Mouse (Mus musculus) CD4-positive, CD25-positive, alpha-beta regulatory T cell, adult 2 months (primary cell): ENCODE results near the gene Acaca.
"Not testable (repeated sequence)": the region's sequence is repeated elsewhere in the genome, so short reads cannot be mapped to it uniquely, and the experiment has no call there.

ENCODE experiments used
- DNase-seq: peaks from one replicate; pipeline ENCODE4 v3.0.0-alpha.2; 2012; ENCODE audit warnings: low read depth, low spot score

Acaca gene

DNA sequence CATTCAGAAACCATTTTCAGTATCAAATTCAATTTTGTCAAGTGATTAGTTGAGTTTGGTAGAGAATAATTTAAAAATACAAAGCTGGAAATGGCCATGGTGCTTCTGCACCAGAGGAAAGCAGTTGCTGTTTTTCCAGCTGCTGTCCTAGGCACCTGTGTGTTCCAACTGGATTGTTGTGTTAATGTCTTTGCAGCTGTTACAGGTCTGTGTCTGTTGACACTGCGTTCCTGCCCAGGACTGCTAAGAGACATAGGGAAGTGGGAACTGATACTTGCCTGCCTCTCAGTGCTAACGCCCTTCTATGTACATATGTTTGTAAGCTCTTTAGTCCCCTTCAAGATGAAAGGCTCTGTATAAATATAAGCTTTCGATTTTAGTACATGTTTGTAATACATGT lies 203.4 kb downstream of the Acaca start:
- DNase-seq, result no peak

DNA sequence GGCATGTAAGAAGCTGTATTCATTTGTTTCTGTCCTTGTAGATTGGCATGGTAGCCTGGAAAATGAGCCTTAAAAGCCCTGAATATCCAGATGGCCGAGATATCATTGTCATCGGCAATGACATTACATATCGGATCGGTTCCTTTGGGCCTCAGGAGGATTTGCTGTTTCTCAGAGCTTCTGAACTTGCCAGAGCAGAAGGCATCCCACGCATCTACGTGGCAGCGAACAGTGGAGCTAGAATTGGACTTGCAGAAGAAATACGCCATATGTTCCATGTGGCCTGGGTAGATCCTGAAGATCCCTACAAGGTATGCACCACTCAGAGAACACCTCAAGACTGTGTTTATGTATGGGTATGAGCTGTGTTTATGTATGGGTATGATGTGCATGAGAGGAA lies 208.8 kb downstream of the Acaca start:
- DNase-seq, result not testable (repeated sequence)

DNA sequence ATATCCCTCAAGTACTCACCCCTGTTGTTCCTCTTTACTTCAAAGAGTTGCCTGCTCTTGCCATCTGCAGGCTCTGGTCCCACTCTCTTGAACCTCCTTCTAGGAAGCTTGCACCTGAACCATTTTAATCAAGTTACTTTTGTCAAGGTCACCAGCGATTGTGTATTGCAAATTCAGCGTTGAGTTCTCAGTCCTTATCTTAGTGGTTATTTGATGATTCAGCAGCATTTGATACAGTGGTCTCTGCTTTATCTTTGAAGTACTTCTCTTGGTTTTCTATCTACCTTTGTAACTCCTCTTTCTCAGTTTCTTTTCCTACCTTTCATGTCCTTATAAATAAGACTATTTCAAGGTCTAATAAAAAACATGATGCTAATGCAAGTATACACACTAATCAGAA lies 211.2 kb downstream of the Acaca start:
- no peak for DNase-seq

DNA sequence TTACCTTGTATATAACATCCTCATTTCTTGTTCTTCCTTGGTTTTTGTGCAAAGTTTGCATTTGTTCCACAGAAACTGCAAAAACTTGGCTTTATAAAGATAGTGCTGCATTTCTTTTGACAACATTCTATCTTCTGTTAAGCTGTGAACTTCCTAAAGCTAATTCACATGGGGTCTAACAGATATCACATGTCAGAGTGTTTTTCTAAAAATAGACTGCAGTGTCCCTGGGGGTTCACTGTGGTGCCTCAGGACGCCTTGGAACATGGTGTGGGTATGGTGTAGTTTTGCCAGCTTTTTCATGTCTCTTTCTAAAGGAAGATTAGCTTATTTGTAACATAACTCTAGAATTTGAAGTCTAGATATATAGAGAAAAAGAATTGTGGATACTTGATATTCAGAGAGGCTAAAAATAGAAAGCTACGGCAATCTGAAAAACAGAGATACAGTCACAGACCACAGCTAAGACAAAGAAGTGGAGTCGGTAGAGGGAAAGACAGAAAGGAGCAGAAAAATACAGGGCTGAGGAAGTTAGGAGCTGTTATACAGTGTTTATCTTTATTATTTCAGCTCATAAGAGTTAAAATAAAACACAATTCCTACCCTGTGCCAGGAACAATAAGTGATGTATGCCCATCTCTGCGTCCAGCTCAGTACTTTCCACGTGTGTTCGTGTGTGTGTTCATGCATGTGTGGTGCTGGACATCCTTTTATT lies 215.2 kb downstream of the Acaca start:
- DNase-seq, result no peak

DNA sequence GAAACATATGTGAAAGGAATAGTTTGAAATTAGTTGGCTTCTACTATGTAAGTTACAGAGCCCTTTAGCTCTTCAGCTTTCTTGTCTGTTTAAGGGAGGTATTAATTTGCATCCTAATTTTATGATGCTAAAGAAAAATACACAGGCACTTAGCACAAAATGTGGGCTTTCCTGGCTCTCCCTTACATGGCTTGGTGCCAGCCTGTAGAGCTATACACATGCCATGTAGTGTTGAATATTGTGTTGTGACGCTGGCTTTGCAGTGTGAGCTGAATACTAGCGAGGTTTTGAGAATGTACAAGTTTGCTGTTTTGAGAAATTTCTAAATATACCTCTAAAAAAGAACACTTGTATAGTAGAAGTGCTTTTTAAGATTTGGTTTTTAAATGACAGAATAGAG lies 218.3 kb downstream of the Acaca start:
- DNase-seq, result no peak

DNA sequence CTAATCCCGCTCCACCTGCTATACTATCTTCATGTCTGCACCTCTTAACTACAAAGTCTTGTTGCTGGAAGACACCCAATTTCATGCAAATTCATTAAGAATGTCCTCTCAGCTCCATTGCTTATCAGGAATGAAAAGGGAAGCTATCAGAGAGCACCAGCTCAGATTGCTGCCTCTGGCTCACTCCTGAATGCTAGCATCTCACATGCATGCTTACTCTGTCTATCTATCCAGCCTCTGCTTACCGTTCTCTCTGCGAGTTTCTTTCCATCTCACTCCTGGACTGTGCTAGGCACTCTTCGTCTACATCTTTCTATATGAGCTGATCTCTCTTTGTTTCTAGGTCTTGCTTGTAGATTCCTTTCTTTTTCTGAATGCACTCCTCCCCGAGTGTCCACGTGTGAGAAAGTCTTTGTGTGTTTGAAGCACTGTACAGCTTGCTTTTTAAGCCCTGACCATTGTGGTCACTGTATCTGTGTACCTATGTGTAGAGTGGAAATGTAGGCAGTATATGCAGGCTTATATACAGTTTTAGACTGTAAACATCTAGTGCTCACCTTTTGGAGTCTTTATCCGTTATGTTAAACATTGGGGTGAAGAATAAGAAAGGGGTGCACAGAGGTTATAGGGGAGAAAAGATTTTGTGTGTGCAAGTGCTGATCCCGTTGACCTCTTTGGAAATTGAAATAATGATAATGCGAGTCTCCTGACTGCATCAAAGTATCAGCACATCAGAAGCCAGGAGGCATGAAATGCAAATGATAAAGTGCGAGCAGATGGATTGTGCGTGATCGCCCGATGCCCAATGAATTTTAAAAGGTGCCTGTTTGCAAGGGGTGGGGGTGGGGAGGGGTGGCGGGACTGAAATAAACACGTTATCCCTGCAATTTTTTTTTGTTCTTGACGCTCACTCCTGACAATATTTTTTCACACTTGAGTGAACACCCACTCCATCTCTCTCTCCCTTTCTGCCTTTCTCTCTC lies 219.7 kb downstream of the Acaca start:
- no peak for DNase-seq

DNA sequence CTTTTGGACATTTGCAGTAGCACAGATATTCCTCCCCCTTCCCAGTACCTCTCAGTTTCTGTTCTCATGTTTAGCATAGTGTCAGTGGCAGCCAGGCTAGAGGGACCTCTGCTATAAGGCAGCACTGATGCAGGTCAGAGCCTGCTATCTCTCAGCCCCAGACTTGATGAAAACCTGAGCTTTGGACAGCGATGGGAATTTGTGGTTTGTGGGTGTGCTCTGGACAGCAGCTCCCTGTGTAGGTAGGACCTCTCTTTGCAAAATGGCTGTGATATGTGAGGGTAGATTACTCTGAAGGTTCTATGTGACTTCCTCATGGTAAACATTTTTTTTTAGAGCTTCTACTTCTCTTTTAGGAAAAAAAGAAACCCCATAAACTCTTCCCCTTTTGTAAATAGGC lies 221.7 kb downstream of the Acaca start:
- DNase-seq, result no peak

DNA sequence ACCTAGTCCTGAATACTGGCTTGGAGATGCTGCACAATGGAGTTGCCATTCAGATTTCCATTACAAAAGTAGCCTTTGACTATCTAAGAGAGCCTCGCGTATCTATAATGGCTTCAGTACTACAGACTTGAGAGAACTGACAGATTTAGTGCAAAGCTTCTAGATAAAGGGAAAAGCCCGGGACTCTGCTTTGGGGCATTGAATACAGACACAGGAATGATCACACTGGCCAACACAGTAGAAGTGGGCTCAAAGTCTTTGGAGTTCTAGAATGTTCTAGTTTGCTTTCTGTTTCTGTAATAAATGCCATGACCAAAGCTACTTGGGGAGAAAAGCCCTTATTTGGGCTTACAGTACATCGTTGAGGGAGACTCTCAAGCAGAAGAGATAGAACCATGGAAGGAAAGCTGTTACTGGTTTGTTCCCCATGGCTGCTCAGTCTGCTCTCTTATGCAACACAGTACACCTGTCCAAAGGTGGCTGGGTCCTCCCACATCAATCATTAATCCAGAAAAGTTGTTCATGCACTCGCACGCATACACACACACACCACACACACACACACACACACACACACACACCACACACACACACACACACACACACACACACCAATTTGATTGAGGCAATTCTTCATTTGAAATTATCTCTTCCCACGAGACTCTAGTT lies 223.7 kb downstream of the Acaca start:
- no peak for DNase-seq

DNA sequence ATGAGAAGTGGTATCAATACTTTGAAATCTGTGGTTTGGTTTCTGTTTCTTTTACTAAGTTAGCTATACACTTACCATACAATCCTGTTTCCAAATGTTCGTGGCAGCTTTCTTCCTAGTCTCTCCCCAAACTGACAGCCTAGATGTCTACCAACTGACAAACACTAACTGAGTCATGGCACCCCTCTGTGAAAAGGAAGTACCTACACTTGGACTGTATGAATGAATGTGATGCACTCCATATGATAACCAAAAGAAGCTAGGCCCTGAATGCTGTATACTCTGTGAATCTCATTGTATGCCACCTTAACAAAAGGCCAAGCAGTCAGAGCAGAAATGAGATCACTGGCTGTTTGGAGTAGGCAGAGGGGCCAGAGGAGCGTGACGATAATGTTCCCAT lies 227.8 kb downstream of the Acaca start:
- DNase-seq, result no peak

DNA sequence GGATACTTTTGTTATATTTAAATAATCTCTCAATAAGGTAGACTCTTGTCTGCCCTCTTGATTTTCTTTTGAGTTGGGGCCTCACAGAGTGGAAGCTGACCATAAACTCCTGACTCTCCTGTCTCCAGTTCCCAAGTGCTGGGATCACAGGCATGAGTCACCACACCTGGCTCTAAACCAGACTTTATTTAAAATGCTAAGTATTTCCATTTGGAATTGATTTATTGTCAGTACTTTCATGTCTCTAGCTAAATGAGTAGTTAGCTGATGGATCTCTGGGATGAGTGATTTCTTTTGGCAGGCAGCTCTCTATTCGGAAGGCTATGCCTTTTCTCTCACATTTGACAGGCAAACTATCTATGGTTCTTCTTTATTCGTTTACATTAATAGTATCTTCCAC lies 228.3 kb downstream of the Acaca start:
- DNase-seq, result no peak

DNA sequence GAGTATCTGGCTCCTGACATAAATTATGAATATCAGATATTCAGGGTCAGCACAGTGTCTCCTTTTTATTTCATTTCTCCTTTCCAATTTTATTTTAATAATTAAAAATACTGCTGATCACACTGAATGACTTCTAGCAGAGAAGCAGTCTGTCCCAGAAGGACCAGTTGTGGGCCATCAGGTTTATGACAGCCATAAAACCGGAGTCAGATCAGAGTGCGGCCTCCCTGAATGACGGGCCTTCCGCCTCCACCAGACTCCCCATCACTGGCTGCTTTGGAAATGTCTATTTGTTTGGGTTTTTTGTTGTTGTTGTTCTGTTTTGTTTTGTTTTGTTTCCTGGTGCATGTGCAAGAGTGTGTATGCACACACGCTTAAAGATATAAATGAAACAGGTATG lies 232.1 kb downstream of the Acaca start:
- no peak for DNase-seq

DNA sequence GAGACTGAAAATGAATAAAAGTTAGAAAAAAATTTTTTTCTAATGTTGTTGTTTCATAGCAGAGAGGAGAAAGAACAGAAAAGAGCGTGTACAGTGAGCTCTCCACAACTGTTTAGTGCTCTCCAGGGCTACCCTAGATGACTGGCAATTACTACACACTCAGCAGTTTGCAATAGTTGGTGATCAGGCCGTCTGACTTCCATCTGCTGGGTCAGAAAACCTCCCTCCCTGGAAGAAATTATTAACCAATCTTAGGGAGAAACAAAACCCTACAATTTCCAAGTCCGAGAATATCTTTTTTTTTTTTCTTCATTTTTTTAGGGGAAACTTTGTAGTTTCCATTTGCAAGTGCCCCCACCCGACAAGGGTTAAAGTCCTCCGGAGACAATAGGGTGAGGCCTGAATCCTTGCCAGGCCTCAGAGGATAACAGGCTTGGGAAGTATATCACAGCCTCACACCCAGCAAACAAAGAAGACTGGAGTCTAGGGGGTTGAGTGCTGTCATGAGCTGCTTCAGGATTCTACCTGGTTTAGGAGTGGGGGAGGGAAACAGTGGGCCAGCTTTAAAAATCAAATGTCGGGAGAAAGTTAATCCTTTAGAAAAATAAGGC lies 233.3 kb downstream of the Acaca start:
- no peak for DNase-seq

DNA sequence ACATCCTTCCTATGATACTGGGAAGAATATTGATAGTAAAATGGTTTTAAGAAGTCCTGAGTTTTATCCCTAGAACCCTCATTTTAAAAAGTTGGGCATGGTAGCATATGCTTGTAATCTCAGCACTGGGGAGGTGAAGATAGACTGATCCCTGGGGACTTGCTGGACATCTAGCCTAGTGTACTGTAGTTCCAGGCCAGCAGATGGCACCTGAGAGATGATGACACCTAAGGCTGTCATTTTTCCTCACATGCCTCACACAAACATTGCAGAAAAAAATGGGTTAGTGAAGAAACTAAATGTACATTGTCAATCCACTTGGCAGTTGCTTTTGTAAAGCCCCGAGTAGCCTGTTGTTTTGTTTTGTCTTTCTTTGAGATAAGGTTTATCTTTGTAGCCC lies 235.8 kb downstream of the Acaca start:
- DNase-seq, result peak; percentile 5

DNA sequence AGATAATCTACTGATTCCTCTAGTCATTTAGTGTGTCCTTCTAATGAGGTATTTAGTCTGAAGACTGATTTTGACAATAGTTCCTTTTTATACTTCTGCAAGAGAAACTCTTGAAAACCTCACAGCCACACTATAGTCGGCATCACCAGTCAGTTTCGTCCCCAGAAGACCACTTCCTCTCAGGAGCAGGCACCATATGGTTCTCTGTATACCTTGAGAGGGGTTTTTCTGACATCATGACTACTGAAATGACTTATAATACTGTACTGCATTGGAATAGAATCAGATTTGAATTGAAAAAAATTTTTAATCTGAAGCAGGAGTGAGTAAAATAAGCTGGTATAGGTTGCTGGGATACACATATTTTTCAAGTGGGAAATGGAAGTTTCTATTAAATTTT lies 239.4 kb downstream of the Acaca start:
- no peak for DNase-seq

DNA sequence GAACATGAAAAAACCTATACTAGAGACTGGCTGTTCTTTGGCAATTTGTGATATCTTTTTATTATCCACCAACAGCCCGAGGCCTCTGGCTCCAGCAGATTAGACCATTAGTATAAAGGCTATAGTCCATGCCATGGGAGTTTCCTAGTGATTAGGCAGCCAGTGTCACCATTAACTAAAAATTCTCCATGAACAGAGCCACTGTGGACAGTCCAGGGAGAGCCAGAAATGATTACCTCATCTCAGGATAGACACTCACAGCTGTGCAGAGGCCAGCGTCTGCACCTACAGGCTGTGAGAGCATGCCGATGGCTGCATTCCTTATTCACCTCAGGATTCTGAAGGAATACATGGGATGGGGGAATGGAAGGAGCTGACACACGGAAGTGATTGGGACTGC lies 243.7 kb downstream of the Acaca start:
- no peak for DNase-seq

DNA sequence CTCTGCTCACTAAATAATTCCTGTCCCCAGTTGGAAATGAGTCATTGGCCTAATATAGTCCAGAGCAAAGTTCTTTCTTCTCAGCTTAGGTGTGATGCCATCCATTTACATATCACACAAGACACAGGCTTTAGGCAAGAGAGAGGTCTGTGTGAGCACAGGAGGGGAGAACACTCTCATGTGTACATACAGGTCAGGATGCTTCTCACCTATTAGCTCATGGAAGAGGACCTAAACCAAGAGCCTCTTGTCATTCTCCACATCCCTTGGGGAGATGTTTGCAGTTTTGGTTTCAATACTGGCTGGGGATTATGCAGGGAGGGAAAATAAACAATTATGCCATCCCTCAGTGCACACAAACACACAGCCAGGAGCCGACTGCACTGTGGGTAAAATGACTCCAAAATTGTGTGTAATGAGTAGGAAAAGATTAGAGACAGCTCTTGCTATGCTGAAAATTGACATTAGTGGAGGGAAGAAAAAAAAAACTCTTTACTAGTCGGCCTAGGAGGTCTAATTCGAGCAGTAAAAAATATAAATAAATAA lies 246.6 kb downstream of the Acaca start:
- no peak for DNase-seq

DNA sequence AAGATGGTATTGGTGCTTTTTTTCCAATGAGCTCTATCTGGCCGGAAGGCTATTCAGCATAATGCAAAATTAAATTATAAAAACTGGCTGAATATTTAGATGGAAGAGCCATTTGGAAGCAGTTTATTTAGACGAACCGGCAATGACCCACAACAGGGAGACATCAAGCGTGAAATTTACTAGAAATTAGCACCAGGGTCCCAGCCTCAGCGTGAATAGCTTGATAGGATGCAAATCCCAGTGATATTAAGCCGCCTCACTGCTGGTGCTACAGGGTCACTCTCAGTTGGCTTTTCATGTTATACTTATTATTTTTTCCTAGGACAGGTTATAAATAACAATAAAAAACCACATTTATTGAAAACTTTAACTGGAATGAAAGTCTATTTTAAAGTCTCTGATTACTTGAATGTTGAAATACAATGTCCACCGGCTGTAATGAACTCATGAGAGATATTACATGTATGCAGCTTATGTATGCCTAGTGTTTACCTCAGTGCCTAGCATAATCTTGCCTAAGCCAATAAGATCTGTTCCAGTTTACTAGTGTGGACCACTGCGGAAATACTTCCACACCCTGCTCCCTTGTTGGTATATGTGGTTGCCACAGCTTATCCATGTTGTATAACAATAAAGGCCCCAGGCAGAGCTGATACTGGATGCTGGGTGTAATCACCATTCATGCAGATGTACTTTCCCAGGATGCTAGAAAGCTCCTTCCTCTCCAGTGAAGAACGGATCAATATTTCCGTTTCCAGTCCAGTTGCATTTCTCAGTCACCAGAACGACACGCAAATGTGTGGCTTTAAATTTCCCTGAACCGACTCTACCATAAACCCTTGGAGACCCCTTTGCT lies 247.3 kb downstream of the Acaca start:
- no peak for DNase-seq

DNA sequence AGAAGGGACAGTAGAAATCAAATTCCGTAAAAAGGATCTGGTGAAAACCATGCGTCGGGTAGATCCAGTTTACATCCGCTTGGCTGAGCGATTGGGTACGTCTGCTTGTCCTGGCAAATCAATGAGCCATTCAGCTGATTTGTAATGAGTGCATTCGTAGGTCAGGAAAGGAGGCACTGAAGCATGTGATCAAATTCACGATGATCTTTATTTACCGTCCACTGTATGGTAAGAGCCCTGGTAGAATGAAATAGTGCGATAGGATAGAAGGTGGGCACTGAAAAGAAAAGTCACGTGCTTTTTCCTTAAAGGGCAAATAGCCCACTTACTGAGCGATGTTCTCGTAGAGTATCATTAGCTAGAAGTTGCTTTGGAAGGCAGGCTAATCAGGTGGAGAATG lies 253.0 kb downstream of the Acaca start:
- DNase-seq, result no peak

DNA sequence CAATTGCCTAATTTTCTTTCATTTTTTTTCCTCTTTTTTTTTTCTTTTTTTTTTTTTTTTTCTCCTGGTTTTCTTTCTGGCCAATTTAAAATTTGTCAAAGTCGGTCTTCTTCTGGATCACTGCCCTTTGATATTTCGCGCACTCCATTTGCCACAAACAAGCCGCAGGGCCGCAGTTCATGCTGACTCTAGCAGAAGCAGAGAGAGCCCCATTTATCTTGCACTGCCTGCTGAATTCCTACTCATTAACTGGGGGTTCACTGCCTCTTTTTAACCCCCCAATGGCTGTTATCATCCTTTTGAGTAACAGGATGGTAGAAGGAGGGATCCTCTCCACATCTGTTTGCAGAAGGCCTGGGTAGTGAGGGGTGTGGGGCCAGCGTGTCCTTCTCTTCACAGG lies 254.4 kb downstream of the Acaca start:
- no peak for DNase-seq

DNA sequence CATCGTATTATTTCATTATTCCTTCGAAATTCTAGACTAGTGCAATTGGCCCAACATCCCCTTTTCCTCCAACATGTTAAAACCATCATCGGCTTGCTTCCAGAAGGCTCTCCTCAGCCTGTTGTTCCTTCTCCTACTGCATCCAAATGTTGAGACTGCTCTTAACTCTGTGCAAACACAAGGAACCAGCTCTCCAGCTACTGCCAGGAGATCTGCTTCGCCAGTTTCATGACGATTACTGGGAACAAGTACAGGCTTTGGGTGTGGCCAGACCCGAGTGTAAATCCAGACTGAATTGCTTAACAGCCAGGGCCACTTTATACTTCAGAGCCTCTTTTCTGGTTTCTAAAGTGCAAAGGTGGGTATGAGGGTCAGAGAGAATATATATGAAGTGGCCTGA lies 259.9 kb downstream of the Acaca start:
- no peak for DNase-seq

DNA sequence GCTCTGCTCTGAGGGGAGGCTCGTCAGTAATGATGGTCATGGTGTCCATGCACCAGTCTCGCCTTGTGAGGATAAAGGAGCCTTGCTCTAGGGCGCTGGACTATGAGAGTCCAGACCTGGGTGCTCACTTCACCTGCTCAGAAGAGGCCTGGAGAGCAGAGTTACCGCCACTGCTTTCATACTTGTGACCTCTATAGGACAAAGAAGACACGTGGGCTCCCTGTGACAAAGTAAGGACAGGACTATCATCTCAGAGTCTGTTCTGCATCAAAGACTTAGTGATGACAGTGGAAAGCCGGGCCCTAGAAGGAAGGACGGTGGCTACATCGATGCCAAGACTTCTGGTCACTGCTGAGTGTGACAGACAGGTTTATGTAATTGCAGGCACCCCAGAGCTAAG lies 261.7 kb downstream of the Acaca start:
- no peak for DNase-seq
